Mouse (Mus musculus) c-Kit-positive CD71-positive TER-119-positive erythroid progenitor cells, embryonic 14.5 days (primary cell): Measurements from ENCODE around the gene Becn1.

ENCODE experiments used
- DNase-seq: peaks from one replicate; pipeline ENCODE4 v3.0.0-alpha.2; 2013; ENCODE audit warnings: low spot score

The Becn1 gene

DNA sequence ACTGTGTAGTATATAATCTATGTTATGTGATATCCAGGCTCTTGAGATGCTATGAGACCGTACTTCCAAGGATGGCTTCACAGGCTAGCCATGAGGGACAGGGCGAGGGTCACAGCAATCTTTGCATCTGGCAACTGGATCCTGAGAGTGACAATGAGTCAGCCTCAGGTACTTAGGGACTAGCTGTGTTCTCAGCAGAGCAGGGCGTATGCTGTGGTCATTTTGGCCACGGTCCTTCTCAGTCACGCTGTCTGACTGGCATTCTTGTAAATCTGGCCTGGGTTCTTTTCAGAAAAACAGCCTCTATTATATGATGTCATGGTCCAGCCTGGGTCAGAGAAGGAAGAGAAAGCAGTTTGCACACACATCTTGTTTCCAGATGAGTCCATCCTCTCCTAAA lies 65.3 kb downstream of the Becn1 start:
- DNase-seq = no peak
